Mouse (Mus musculus) lung, adult 2 months (tissue): ENCODE data around the gene Slc1a1. TPM values are rescaled to one million over a fixed set of nuclear protein-coding genes. Genes with fewer than 3 reads are reported as not detected.

ENCODE experiments used
- DNase-seq: peaks from one replicate; pipeline ENCODE4 v3.0.0; 2022
- H3K4me1 ChIP-seq: fragments of 200-500 bp; 2 replicates; pipeline ENCODE4 v1.6.1; 2011; ENCODE audit warnings: low read length; ENCODE audit not compliant: control insufficient read depth, insufficient read depth
- H3K4me3 ChIP-seq: fragments of 200-500 bp; replicated peaks from 2 replicates; pipeline ENCODE3; 2011; ENCODE audit warnings: low read depth, mild to moderate bottlenecking, control low read depth, low read length; ENCODE audit errors: extremely low read depth
- CTCF ChIP-seq: fragments of 200-500 bp; IDR thresholded peaks from 2 replicates; pipeline ENCODE4 v1.5.1; 2011; ENCODE audit warnings: mild to moderate bottlenecking, low read length, control low read depth; ENCODE audit not compliant: insufficient read depth
- POLR2A ChIP-seq: fragments of 200-500 bp; IDR thresholded peaks from 2 replicates; pipeline ENCODE4 v1.6.1; 2011; ENCODE audit warnings: low read depth, mild to moderate bottlenecking, control low read depth, low read length, borderline replicate concordance; ENCODE audit errors: extremely low read depth
- WGBS: fragments of 180-500 bp; shearing (Covaris S2); methylation state at CpG from one replicate; pipeline ENCODE4 v1.1.7; 2018; 5-methylcytosine and 5-hydroxymethylcytosine counted together
- polyA plus RNA-seq: library from polyadenylated mRNA; depleted of rRNA; stranded (reverse); fragments of >200 nt; gene quantifications from 2 replicates; pipeline ENCODE4 v1.2.3, GENCODE M21; 2012

Gene Slc1a1
- polyA plus RNA-seq, 1 experiment, result 11.4 TPM

DNA sequence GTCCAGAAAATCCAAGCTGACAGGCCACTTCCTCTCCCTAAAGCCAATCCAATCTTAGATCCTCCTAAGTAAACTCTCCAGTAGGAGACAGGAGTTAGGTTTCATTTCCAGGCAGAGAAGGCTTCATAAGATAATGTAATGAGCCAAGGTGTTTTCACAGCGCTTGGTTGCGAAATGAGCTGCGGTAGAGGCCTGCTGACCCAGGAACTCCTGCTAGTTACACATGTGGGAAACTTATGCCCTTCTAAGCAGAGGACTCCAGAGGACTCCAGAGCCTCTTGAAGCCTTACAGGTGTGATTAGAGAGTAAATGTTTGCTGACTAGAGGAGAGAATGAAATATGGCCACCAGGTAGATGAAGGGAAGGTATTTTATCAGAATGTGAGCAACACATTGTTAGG, 15.7 kb downstream of the Slc1a1 start:
- no peak for DNase-seq
- H3K4me3 ChIP-seq, result no peak overlapping the region
- no peak for TF ChIP-seq POLR2A
- no peak for TF ChIP-seq CTCF
- WGBS, result 73% methylated on average over 3 of the region's 3 CpGs
- H3K4me1 ChIP-seq, result no peaks in the 10 kb centered on the region; the same call in 1 of the 2 replicates

DNA sequence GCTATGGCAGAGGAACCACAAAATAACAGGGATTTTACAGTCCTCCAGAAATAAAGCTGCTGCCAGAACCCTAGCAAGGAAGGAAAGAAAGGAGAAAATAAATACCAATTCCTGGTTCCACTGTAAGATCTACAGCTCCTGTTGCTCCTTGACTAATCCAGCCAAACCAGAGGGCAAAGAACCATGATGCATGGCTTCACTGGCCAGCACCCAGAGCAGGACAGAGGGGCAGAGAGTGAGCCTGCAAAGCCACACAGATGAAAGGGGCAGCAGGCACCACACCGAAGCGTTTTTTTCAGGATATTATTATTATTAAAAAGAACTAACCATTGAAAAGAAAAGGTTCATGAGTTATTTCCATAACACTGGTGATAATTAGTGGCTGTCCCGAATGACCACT, 17.2 kb downstream of the Slc1a1 start:
- Histone ChIP-seq H3K4me3 (no peak overlapping the region), H3K4me1 (no peaks in the 10 kb centered on the region; the same call in 1 of the 2 replicates)
- DNase-seq, result no peak
- WGBS, result 89% methylated on average over 3 of the region's 3 CpGs
- TF ChIP-seq CTCF (no peak), POLR2A (no peak)

DNA sequence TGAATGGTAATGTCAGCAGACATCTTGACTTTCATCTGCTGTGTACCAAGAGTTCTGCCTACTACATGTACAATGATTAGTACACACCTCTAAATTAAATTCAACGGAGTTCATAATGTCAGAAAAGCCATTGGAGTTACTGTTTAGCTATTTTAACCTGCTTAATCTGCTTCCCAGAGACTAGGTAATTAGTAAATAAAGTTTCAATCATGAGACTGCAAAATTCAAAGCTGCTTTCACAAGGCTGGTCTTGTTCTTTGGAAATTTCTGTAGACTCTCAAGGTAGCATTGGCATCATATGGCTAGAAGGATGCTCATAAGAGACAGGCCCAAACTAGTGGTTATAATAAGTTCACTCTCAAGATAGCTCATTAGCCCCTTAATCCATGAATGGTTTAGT, 20.0 kb downstream of the Slc1a1 start:
- TF ChIP-seq CTCF (no peak), POLR2A (no peak)
- WGBS, result 69% methylated on average over 1 of the region's 1 CpGs
- Histone ChIP-seq H3K4me1 (no peaks in the 10 kb centered on the region; the same call in 1 of the 2 replicates), H3K4me3 (no peak overlapping the region)
- no peak for DNase-seq

DNA sequence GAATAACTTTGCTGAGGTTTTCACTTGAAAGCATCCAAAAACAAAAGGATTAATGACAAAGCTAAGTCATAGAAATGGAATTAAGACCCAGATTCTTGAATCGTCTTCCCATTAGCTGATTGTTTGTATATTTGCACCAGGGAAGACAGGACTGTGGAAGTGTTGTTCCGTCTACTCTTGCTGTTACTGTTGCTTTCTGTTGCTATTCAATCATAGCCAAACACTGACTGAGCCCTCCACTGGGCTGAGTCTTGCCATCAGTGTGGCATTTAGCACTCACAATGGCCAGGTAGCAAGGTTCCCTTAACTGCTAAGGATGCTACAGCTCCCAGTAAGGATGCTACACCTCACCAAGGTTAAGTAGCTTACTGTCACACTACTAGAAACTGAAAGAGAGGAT, 25.4 kb downstream of the Slc1a1 start:
- TF ChIP-seq CTCF (no peak), POLR2A (no peak)
- no peaks in the 10 kb centered on the region for H3K4me1 ChIP-seq
- no peak overlapping the region for H3K4me3 ChIP-seq
- WGBS, result 85% methylated on average over 2 of the region's 2 CpGs
- no peak for DNase-seq

DNA sequence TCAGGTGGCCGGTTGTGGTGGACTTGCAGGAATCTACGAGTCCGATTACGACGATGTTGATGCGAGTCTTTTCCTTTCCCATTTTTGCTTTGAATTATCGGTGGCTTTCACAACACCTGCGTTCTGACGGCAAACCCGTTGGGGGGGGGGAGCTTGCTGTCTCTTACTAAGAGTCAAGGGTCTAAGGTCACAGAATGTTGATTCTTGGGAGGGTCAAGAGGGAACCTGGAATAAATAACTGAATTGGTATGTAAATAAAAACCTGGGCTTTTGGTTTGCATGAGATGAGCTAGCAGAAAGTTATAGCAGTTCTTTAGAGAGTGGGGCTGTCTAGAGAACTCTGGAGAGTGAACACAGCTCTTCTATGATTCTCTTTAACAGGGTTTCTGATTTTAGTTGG, 28.8 kb downstream of the Slc1a1 start:
- no peaks in the 10 kb centered on the region for H3K4me1 ChIP-seq
- no peak for TF ChIP-seq CTCF
- no peak for TF ChIP-seq POLR2A
- no peak for DNase-seq
- H3K4me3 ChIP-seq, result no peak overlapping the region
- 68% methylated on average over 10 of the region's 10 CpGs for WGBS

DNA sequence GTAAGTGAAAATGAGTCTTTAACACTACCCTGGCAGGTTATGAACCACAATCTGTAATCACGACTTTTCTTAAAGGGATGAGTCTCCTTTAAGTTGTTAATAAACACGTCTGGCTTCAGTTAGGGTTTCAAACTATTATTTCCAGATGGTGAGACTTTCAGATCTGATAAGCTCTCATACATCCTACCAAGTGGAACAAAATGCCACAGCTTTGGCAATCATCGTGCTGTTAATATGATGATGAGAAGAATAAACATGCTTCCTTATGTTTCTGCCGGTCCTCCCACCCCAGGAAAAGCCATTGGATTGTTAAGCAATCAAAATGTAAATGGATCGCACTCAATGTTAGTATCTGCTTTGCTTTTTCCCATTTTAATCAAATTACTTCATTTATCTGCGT, 30.1 kb downstream of the Slc1a1 start:
- Histone ChIP-seq H3K4me3 (no peak overlapping the region), H3K4me1 (no peaks in the 10 kb centered on the region)
- no peak for DNase-seq
- no peak for TF ChIP-seq POLR2A
- TF ChIP-seq CTCF, result no peak
- WGBS, result 61% methylated on average over 6 of the region's 6 CpGs

DNA sequence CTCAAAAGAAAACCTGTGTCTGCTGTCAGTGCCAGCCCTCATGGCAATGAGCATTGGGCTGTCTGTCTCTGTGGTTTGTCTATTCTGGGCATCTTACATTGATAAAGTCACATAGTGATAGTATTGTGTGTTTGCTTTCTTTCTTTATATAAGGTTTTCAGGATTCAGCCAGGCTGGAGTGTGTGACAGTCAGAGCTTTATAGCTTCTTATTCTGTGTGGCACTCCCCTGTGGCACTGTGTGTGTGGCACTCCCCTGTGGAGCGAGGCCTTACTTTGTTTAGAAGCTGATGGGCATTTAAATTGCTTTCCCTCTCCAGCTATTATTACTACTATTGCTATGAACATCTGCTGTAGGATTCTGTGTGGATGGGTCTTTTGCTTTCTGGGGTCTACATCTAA, 30.7 kb downstream of the Slc1a1 start:
- 97% methylated on average over 1 of the region's 1 CpGs for WGBS
- no peaks in the 10 kb centered on the region for H3K4me1 ChIP-seq
- DNase-seq, result no peak
- no peak overlapping the region for H3K4me3 ChIP-seq
- TF ChIP-seq CTCF (no peak), POLR2A (no peak)

DNA sequence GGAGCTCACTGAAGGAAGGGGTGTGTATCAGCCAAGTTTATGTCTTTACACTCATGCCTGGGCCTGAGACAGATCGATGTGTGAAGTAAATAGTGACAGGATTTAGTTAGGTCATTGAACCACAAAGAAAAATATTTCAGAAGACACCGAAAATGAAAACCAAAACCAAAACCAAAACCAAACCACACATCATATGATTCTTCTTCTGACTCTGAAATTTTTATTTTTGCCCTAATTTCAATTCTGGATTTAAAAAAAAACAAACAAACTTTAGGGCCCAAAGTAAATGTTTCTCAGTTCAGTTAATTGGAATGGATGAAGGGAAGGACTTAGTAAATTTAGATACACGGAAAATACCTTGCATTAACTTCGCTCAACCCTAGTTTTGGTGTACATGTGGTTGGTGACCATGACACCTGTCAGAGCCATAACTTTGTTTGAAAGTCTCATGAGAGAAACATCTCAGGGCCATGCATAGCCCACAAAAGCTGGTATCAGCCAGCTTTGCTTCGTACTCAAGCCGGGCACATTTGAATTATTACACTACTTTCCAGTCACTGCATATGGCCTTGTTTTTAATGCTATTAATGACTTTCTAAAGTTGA, 34.5 kb downstream of the Slc1a1 start:
- H3K4me3 ChIP-seq, result no peak overlapping the region
- 79% methylated on average over 6 of the region's 6 CpGs for WGBS
- no peak for DNase-seq
- TF ChIP-seq CTCF, result no peak
- no peak for TF ChIP-seq POLR2A
- no peaks in the 10 kb centered on the region; the same call in 1 of the 2 replicates for H3K4me1 ChIP-seq

DNA sequence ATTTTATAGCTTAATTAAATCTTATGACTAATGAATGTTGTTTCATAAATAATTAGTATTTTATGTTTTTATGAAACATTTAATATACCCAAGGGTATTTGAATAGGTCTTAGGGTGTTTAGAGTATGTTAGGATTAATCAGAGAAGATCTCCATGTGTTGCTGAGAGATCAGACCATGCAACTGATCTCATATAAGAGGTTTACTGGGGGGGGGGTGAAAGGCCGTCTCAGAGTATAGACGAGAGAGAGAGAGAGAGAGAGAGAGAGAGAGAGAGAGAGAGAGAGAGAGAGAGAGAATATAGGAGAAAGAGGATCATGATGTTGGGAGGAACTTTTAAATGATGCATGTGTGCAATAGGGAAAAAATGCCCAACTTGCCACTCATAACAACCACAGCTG, 35.5 kb downstream of the Slc1a1 start:
- WGBS, result 80% methylated on average over 2 of the region's 2 CpGs
- H3K4me3 ChIP-seq, result no peak overlapping the region
- no peaks in the 10 kb centered on the region; the same call in 1 of the 2 replicates for H3K4me1 ChIP-seq
- TF ChIP-seq CTCF, result no peak
- TF ChIP-seq POLR2A, result no peak
- DNase-seq, result no peak

DNA sequence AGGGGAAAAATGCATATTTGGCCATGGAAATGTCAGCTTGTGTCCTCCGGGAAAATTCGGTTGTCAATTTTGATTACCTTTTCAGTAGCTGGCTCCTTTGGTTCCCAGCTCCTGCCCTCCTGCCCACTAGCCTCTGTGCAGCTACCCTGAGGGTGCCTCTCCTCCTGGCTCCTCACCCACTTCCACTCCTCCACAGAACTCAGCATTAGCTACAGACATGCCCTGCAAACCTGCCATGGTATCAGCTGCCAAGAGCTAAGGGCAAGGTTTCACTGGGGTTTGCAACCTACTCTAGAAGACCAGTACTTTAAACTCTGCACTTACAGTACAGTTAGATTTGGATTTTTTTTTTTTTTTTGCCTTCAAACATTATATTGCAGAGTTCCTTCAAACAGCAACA, 44.6 kb downstream of the Slc1a1 start:
- no peak for DNase-seq
- no peaks in the 10 kb centered on the region; the same call in 1 of the 2 replicates for H3K4me1 ChIP-seq

More for the DNA sequence above, 44.6 kb downstream of the Slc1a1 start:
- no peak overlapping the region for H3K4me3 ChIP-seq
- 79% methylated on average over 2 of the region's 2 CpGs for WGBS
- TF ChIP-seq CTCF (no peak), POLR2A (no peak)
